18 mouse cellular contexts compared by ENCODE assay signal in genomic region chr9:105482715-105483510, GRCm38 (mm10). TPM values are rescaled to one million over a fixed set of nuclear protein-coding genes. Genes with fewer than 3 reads are reported as not detected.
DNase-seq lines count a peak whose midpoint lies in the region; TF ChIP-seq lines count a peak whose summit lies in the region.
"Had no signal": no experiment of that assay in that cellular context is flagged by ENCODE, and none has a peak within 500 bp of the region (broad histone marks: within the 10 kb centered on the region; RNA-seq: fewer than 3 reads in every experiment).

No protein-coding gene starts in this region.

- no peaks in the 10 kb centered on the region for H3K9me3 ChIP-seq in MEL (replicated peaks; ENCODE audit: insufficient read depth, low read length)
- H3K9me3 ChIP-seq: forebrain, embryonic 10.5 days; liver, embryonic 15.5 days; lung, embryonic 15.5 days; midbrain, embryonic 10.5 days; midbrain, embryonic 15.5 days; neural tube, embryonic 15.5 days; stomach, embryonic 15.5 days had no signal

- no peaks in the 10 kb centered on the region for H3K27me3 ChIP-seq in MEL (ENCODE audit: control insufficient read depth in 1 of 2, insufficient read depth in 2 of 2, low read length in 2 of 2)
- H3K27me3 ChIP-seq: liver, embryonic 15.5 days; lung, embryonic 15.5 days; midbrain, embryonic 15.5 days; neural tube, embryonic 15.5 days; stomach, embryonic 15.5 days had no signal

- H3K9ac ChIP-seq in MEL (ENCODE audit: control insufficient read depth, low read depth, low read length, poor library complexity, severe bottlenecking), result no peak overlapping the region
- H3K9ac ChIP-seq: liver, embryonic 15.5 days; lung, embryonic 15.5 days; midbrain, embryonic 15.5 days; neural tube, embryonic 15.5 days; stomach, embryonic 15.5 days had no signal

- no peak for TF ChIP-seq EP300 in MEL (IDR thresholded peaks at IDR 0.05; ENCODE audit: low read depth in 1 of 2, low read length in 2 of 2)

- peaks cover 16 to 21% of the 10 kb centered on the region in 2 experiments for H3K4me1 ChIP-seq in MEL (ENCODE audit: control insufficient read depth in 1 of 2, insufficient read depth in 2 of 2, low read length in 2 of 2)
- H3K4me1 ChIP-seq: forebrain, embryonic 10.5 days had no signal

- no peak for DNase-seq in layer of hippocampus, adult 2 months (ENCODE audit: low spot score in 2 of 2)
- DNase-seq in layer of hippocampus, adult 9-10 months (ENCODE audit: low spot score), result no peak
- peak; percentile 58 for DNase-seq in A20 (ENCODE audit: low read depth, low spot score)
- peak; percentile 19 for DNase-seq in MEL (ENCODE audit: low read depth, low spot score)
- DNase-seq in induced T-regulatory cell, adult 2 months (ENCODE audit: low read depth), result peak; percentile 19
- DNase-seq in adrenal gland, adult 18-20 months (ENCODE audit: low spot score in 2 of 2), result no peak
- DNase-seq in heart, postnatal 36 days, result no peak
- DNase-seq: adrenal gland, adult 8-10 months; B cell, adult 2 months; kidney, adult 9 months; retina, postnatal 1 day had no signal

- no peak for TF ChIP-seq RAD21 in MEL (IDR thresholded peaks at IDR 0.05; ENCODE audit: low read depth, low read length)

- TF ChIP-seq POLR2A in MEL (IDR thresholded peaks at IDR 0.05; ENCODE audit: control insufficient read depth in 1 of 2, insufficient read depth in 1 of 2, low read depth in 1 of 2, low read length in 2 of 2, poor library complexity in 1 of 2), result no peak

- intact Hi-C loops in heart, postnatal 36 days (cut with DNase I), result no loop called here

- H3K27ac ChIP-seq in layer of hippocampus, adult 2 months, result peak overlapping the region; percentile 70
- no peak overlapping the region for H3K27ac ChIP-seq in MEL (ENCODE audit: control insufficient read depth, low read depth, low read length)
- H3K27ac ChIP-seq: forebrain, embryonic 10.5 days; liver, embryonic 15.5 days; lung, embryonic 15.5 days; midbrain, embryonic 10.5 days; midbrain, embryonic 15.5 days; neural tube, embryonic 15.5 days; stomach, embryonic 15.5 days had no signal

- peaks cover 0 to 23% of the 10 kb centered on the region in 2 experiments; a peak in 2 of 4 replicates for H3K36me3 ChIP-seq in MEL (ENCODE audit: control insufficient read depth in 1 of 2, insufficient read depth in 2 of 2, low read length in 2 of 2)
- H3K36me3 ChIP-seq: liver, embryonic 15.5 days; lung, embryonic 15.5 days; midbrain, embryonic 15.5 days; neural tube, embryonic 15.5 days; stomach, embryonic 15.5 days had no signal

- peaks cover 3% of the 10 kb centered on the region; the same call in 1 of the 2 replicates for H3K79me2 ChIP-seq in MEL (ENCODE audit: control insufficient read depth, insufficient read depth, low read length, poor library complexity)

- no peak for TF ChIP-seq CTCF in layer of hippocampus, adult 2 months (conservative IDR thresholded peaks at IDR 0.05)
- TF ChIP-seq CTCF in MEL (IDR thresholded peaks at IDR 0.05 in 2 of 3, conservative IDR thresholded peaks at IDR 0.05 in 1 of 3; ENCODE audit: control insufficient read depth in 1 of 3, insufficient read depth in 1 of 3, low read depth in 2 of 3, low read length in 3 of 3, poor library complexity in 1 of 3, severe bottlenecking in 1 of 3), result no peak

- H3K4me3 ChIP-seq in layer of hippocampus, adult 2 months, result no peak overlapping the region
- no peak overlapping the region for H3K4me3 ChIP-seq in MEL (ENCODE audit: control insufficient read depth in 1 of 2, insufficient read depth in 1 of 2, low read depth in 2 of 2, low read length in 2 of 2)
- H3K4me3 ChIP-seq: forebrain, embryonic 10.5 days; liver, embryonic 15.5 days; lung, embryonic 15.5 days; midbrain, embryonic 10.5 days; midbrain, embryonic 15.5 days; neural tube, embryonic 15.5 days; stomach, embryonic 15.5 days had no signal

TF ChIP-seq in MEL, 35 proteins besides CTCF, POLR2A, EP300 and RAD21:
- no peak for TF ChIP-seq USF1 (IDR thresholded peaks at IDR 0.05; ENCODE audit: low read depth, low read length)
- no peak for TF ChIP-seq SIN3A (IDR thresholded peaks at IDR 0.05; ENCODE audit: low read length)
- TF ChIP-seq ZKSCAN1 (IDR thresholded peaks at IDR 0.05; ENCODE audit: low read depth, low read length), result no peak
- no peak for TF ChIP-seq MXI1 (IDR thresholded peaks at IDR 0.05; ENCODE audit: low read depth, low read length)
- TF ChIP-seq MAZ (IDR thresholded peaks at IDR 0.05; ENCODE audit: low read depth, low read length), result no peak
- no peak for TF ChIP-seq USF2 (IDR thresholded peaks at IDR 0.05; ENCODE audit: borderline replicate concordance in 1 of 2, insufficient read depth in 1 of 2, low read depth in 1 of 2, low read length in 2 of 2)
- TF ChIP-seq RCOR1 (IDR thresholded peaks at IDR 0.05; ENCODE audit: low read depth, low read length), result no peak
- no peak for TF ChIP-seq MEF2A (IDR thresholded peaks at IDR 0.05; ENCODE audit: extremely low read depth, insufficient replicate concordance, low read depth, low read length, poor library complexity, severe bottlenecking)
- TF ChIP-seq SMC3 (IDR thresholded peaks at IDR 0.05; ENCODE audit: low read depth, low read length), result no peak
- no peak for TF ChIP-seq ZMIZ1 (IDR thresholded peaks at IDR 0.05; ENCODE audit: low read depth, low read length)
- TF ChIP-seq MAX (IDR thresholded peaks at IDR 0.05; ENCODE audit: low read length), result no peak
- TF ChIP-seq ZC3H11A (IDR thresholded peaks at IDR 0.05; ENCODE audit: low read depth, low read length), result no peak
- no peak for TF ChIP-seq POLR2AphosphoS2 (IDR thresholded peaks at IDR 0.05; ENCODE audit: low read length)
- no peak for TF ChIP-seq ETS1 (IDR thresholded peaks at IDR 0.05; ENCODE audit: low read depth, low read length)
- no peak for TF ChIP-seq HCFC1 (IDR thresholded peaks at IDR 0.05; ENCODE audit: low read depth, low read length)
- TF ChIP-seq E2F4 (IDR thresholded peaks at IDR 0.05; ENCODE audit: borderline replicate concordance, low read depth, low read length), result no peak
- TF ChIP-seq NELFE (IDR thresholded peaks at IDR 0.05; ENCODE audit: low read depth, low read length), result no peak

RNA-seq across cellular contexts. Expression of gene Atp2c1, which starts 44.2 kb away (rescaled TPM):
- total RNA-seq in layer of hippocampus, adult 2 months (2021), result 100 to 1,000 TPM; 245 to 250 TPM
- total RNA-seq in MEL (2012; rRNA removed), result 31.9 and 33.6 TPM in 2 replicates
- polyA plus RNA-seq in MEL (2012; ENCODE audit: insufficient read depth in 1 of 2, insufficient read length in 2 of 2, low read depth in 1 of 2, low replicate concordance in 2 of 2, missing spikeins in 1 of 2), result 10 to 100 TPM in 1 of 2 experiments, not detected in 1; 32.7 TPM
- total RNA-seq in adrenal gland, adult 18-20 months (2021), result 10 to 100 TPM; 88.5 to 89.7 TPM
- total RNA-seq in heart, postnatal 36 days (2021), result 10 to 100 TPM; 64.6 to 69.8 TPM

Comparison
In these comparisons a context has a peak if more than half of its experiments do, and no peak if none do; other contexts are left out.
1. DNase-seq: peak in A20 (single experiment), MEL (single experiment) and induced T-regulatory cell, adult 2 months (single experiment); none in layer of hippocampus, adult 2 months (0 of 2), layer of hippocampus, adult 9-10 months (single experiment), adrenal gland, adult 18-20 months (0 of 2) and heart, postnatal 36 days (0 of 2).